Mouse (Mus musculus) layer of hippocampus, adult 9-10 months (tissue): ENCODE results near the gene Smim24.

Experiments
- DNase-seq: peaks from one replicate; pipeline ENCODE4 v3.0.0; 2022; ENCODE audit warnings: low spot score

Smim24 gene

GRCm38 (mm10) chr10:81410350-81410749 lies 17.5 kb downstream of the Smim24 start:
- DNase-seq: no peak

DNA sequence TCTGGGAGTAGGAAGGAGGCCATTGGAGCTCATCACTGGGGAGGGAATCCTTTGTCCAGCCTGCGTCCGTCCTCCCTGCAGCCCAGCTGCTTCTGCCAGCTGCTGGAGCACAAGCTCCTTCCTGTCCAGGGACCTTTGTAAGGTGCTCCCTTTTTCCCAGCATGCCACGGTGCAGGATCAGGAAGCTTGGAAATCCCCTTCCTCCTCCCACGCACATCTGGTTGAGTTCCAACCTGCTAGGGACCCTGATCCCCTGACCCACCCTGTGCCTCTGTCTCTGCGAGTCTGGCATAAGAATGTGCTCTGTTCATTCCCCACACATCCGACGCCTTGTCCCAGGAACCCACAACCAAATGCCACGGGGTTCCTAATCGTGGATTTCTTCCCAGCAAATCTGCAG lies 18.1 kb downstream of the Smim24 start:
- no peak for DNase-seq

DNA sequence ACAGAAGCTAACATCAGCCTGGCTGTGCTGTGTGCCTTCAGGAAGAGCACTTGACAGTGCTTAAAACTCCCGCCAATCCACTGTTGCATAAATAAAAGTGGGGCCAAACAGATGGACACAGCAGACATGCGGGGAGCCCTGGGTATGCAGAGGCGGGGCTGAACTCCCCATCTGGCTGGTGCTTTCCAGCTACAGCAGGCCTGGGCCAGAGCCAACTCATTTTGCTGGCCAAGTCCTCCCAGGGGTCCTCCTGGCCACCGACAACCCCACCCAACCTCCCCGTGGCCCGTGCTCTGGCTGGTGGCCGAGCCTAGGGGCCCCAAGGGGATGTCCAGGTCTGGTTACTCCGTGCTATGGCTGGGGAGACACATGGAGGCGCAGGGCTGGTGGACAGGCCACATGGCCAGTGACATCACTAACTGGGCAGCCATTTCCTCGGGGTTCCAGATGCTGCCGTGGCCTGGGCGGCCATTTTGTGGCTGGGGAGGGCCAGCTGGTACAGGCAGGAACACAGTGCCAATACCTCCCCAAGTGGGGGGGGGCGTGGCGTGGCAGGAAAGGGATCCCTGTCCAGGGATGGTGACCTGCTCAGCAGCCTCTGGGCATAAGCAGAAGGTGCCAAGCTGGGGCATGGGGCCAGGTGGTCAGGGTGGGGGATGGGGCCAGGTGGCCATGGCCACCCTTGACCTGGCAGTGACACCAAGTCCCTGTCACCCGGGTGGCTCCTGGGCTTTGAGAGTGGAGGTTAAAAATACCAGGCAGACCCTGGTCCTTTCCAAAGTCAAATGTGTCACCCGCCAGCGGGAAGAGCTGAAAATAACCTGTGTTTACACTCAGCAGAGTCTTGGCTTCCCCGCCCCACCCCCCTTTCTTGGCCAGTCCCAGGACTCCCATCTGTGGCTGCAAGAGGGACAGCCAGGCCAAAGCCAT lies 18.9 kb downstream of the Smim24 start:
- no peak for DNase-seq

GRCm38 (mm10) chr10:81412586-81413309 lies 19.9 kb downstream of the Smim24 start:
- no peak for DNase-seq

- DNase-seq: no peak
Measured at GRCm38 (mm10) chr10:81413310-81414261, 20.7 kb downstream of the Smim24 start.

- no peak for DNase-seq
Measured at GRCm38 (mm10) chr10:81414682-81415081, 21.8 kb downstream of the Smim24 start.

DNA sequence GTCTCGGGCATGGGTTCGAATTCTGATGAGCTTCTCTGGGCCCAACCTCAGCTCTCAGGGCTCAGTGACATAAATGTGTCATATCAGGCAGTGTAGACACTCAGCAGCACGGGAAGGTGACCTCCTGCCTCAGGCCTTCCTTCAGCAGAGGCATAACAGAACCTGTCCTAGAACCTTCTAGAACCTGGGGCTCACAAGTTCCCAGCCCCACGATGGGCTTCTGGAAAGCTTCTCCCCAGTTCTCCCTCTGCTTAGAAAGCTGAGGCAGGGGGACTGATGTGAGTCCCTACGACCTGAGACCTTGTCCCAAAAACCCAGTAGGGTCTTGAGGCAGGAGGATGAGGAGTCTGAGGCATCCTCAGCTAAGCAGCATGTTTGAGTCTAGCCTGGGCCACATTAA lies 22.3 kb downstream of the Smim24 start:
- no peak for DNase-seq

- no peak for DNase-seq
Measured at GRCm38 (mm10) chr10:81415549-81416310, 22.9 kb downstream of the Smim24 start.

- no peak for DNase-seq
Measured at GRCm38 (mm10) chr10:81416581-81417226, 23.9 kb downstream of the Smim24 start.

GRCm38 (mm10) chr10:81417227-81418215 lies 24.7 kb downstream of the Smim24 start:
- no peak for DNase-seq

DNA sequence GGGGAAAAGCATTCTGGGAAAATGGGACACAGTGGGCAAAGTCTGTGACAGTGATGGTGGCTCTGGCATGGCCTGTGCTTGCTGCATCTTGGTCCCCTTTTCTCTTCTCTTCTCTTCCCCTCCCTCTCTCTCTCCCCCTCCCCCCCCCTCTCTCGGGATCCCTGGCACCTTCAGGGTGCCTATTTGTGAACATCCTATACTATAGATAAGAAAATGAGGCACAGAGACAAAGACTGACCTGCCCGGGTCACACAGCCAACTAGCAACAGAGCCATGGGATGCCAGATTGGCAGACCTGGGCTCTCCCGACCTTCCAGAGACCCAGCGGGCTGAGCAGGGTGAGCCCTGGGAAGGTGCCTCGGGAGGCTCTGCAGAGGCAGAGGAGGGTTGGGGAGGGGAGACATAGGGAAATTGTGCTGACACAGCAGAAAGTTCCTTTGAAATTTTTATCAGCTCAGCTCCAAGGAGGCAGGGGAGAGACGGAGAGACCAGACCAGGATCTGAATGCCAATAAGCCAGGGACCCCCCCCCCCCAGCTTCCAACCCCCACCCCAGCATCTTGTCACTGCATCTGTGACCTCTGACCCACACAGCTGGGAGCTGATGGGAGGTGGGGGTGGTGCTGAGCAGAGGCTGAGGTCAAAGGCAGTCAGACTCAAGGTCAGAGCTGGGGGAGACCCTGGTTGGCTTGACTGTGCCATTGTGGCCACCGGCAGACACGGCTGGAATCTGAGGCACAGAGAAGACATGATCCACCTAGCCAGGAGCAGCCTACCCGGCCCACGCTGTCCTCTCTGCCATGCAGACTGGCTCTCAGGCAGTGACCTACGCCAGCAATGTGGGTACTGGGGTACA lies 25.6 kb downstream of the Smim24 start:
- no peak for DNase-seq

- no peak for DNase-seq
Measured at GRCm38 (mm10) chr10:81419111-81419928, 26.5 kb downstream of the Smim24 start.

DNA sequence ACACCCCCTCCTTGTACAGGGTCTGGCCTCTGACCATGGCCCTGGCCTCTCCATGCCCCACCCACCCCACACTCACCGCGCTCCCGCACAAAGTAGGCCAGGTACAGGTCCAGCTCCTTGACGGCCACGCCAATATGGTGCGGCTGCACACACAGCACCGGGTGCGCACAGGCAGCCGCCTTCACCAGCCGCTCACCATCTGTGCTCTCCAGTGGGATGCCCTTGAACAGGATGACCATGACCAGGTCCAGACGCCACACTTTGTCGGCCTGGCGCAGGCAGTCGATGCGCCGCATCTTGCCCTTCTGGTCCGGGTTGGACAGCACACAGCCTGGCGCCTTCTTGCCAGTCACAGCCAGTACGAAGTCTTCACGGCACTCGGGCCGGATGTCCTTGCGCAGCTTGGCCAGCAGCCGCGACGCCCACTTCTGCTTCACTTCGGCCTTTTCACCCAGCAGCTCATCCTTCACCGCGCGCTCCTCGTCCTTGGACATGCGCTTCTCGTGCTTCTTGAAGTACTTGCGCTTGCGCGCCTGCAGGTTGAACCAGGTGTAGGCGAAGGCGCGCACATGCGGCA lies 27.4 kb downstream of the Smim24 start:
- no peak for DNase-seq

DNA sequence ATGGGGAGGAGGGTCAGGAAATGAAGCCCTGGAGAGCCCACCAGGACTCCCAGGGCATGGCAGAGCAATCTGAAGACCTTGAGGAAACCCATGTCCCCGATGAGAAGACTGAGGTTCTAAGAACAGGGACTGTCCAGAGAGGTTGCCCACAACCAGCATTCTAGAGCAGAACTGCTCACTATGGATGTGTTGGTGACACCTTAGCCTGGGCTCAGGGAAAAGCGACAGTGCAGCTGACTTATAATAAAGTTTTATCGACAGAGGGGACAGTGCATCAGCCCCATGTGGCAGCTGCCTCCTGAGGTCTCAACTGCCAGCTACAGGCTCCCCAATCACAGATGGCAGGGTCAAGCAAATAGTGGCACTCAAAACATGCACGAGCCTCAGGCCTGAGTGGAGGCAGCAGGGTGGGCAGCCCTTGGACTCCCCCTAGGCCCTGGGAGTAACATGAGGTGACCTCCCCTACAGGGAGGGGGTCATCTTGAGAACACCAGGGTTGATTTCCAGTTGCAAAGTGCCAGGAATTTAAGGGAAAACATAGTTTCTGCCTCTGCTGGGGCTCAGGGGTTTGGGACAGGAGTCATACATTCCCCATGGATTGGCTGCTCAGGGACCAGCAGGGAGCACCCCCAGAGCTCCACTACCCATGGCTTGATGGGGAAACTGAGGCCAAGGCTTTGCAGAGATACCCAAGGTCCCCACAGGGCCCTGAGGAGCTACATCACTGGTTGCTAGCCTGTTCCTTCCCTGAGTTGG lies 28.4 kb downstream of the Smim24 start:
- DNase-seq: no peak

DNA sequence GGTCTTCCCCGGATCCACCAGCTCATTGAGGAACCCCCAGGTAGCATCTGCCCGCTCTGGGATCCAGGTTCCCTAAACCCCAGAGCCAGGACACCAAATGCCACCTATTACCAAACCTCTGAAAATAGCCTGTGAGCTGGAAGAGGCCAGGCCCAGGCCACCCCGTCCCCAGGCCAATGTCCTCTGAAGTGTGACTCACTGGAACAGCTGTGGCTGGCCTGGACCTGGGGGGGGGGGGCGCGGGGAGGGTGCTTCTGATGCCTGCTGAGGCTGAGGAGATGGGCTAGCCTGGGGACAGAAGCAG lies 28.9 kb downstream of the Smim24 start:
- DNase-seq: no peak

- DNase-seq: no peak
Measured at GRCm38 (mm10) chr10:81422191-81422590, 29.3 kb downstream of the Smim24 start.
